Mouse (Mus musculus): ENCODE measurements around the gene Pm20d1.
A peak's percentile ranks its signal among the peaks of the same experiment; 100 is the strongest.
"Not testable (repeated sequence)": the region's sequence is repeated elsewhere in the genome, so short reads cannot be mapped to it uniquely, and the experiment has no call there.

Gene Pm20d1

GRCm38 (mm10) chr1:131794591-131794990 lies 2.6 kb upstream of the Pm20d1 start:
- no peak for DNase-seq (ENCODE audit: low read depth in 1 of 2, low spot score in 2 of 2)

- DNase-seq (ENCODE audit: low read depth in 1 of 2, low spot score in 2 of 2): no peak
Measured at GRCm38 (mm10) chr1:131795171-131795570, 2.0 kb upstream of the Pm20d1 start.

- DNase-seq (ENCODE audit: low read depth in 1 of 2, low spot score in 2 of 2): no peak
Measured at GRCm38 (mm10) chr1:131800001-131800400, 2.8 kb downstream of the Pm20d1 start.

- DNase-seq (ENCODE audit: low read depth in 1 of 2, low spot score in 2 of 2): no peak
Measured at GRCm38 (mm10) chr1:131801071-131801470, 3.9 kb downstream of the Pm20d1 start.

- no peak for DNase-seq (ENCODE audit: low read depth in 1 of 2, low spot score in 2 of 2)
Measured at GRCm38 (mm10) chr1:131802652-131803051, 5.5 kb downstream of the Pm20d1 start.

- DNase-seq (ENCODE audit: low read depth in 1 of 2, low spot score in 2 of 2): no peak
Measured at GRCm38 (mm10) chr1:131804166-131804565, 7.0 kb downstream of the Pm20d1 start.

GRCm38 (mm10) chr1:131808986-131809385 lies 11.8 kb downstream of the Pm20d1 start:
- DNase-seq (ENCODE audit: low read depth in 1 of 2, low spot score in 2 of 2): no peak

GRCm38 (mm10) chr1:131809651-131810050 lies 12.5 kb downstream of the Pm20d1 start:
- no peak for DNase-seq (ENCODE audit: low read depth in 1 of 2, low spot score in 2 of 2)

- no peak for DNase-seq (ENCODE audit: low read depth in 1 of 2, low spot score in 2 of 2)
Measured at GRCm38 (mm10) chr1:131811393-131811792, 14.2 kb downstream of the Pm20d1 start.

GRCm38 (mm10) chr1:131812006-131812405 lies 14.8 kb downstream of the Pm20d1 start:
- DNase-seq (ENCODE audit: low read depth in 1 of 2, low spot score in 2 of 2): no peak

- DNase-seq (ENCODE audit: low read depth in 1 of 2, low spot score in 2 of 2): no peak
Measured at GRCm38 (mm10) chr1:131812631-131813295, 15.6 kb downstream of the Pm20d1 start.

GRCm38 (mm10) chr1:131813731-131814130 lies 16.6 kb downstream of the Pm20d1 start:
- DNase-seq (ENCODE audit: low read depth in 1 of 2, low spot score in 2 of 2): no peak

GRCm38 (mm10) chr1:131814191-131814590 lies 17.0 kb downstream of the Pm20d1 start:
- DNase-seq (ENCODE audit: low read depth in 1 of 2, low spot score in 2 of 2): no peak

GRCm38 (mm10) chr1:131816886-131817285 lies 19.7 kb downstream of the Pm20d1 start:
- no peak for DNase-seq (ENCODE audit: low read depth in 1 of 2, low spot score in 2 of 2)

- not testable (repeated sequence) for DNase-seq (ENCODE audit: low read depth in 1 of 2, low spot score in 2 of 2)
Measured at GRCm38 (mm10) chr1:131820353-131820752, 23.2 kb downstream of the Pm20d1 start.

- DNase-seq (ENCODE audit: low read depth in 1 of 2, low spot score in 2 of 2): no peak
Measured at GRCm38 (mm10) chr1:131820887-131821328, 23.7 kb downstream of the Pm20d1 start.

GRCm38 (mm10) chr1:131822292-131822691 lies 25.1 kb downstream of the Pm20d1 start:
- DNase-seq (ENCODE audit: low read depth in 1 of 2, low spot score in 2 of 2): no peak

GRCm38 (mm10) chr1:131822856-131823492 lies 25.8 kb downstream of the Pm20d1 start:
- DNase-seq (ENCODE audit: low read depth in 1 of 2, low spot score in 2 of 2): no peak

- no peak for DNase-seq (ENCODE audit: low read depth in 1 of 2, low spot score in 2 of 2)
Measured at GRCm38 (mm10) chr1:131823563-131823962, 26.4 kb downstream of the Pm20d1 start.

- DNase-seq (ENCODE audit: low read depth in 1 of 2, low spot score in 2 of 2): no peak
Measured at GRCm38 (mm10) chr1:131824528-131825181, 27.5 kb downstream of the Pm20d1 start.

GRCm38 (mm10) chr1:131827207-131827786 lies 30.1 kb downstream of the Pm20d1 start, which contains the start of gene Slc41a1:
Slc41a1 (plus strand) TSS chr1:131827493.
- DNase-seq (ENCODE audit: low read depth in 1 of 2, low spot score in 2 of 2): peak; percentile 4 to 13

- peak; percentile 76 to 90 for DNase-seq (ENCODE audit: low read depth in 1 of 2, low spot score in 2 of 2)
Measured at GRCm38 (mm10) chr1:131827787-131828258, 30.6 kb downstream of the Pm20d1 start.

Measured in monocyte, adult 2 months (primary cell).